Mouse (Mus musculus) hindbrain, embryonic 16.5 days (tissue): Measurements from ENCODE around the gene Zfp280b. TPM values are rescaled to one million over a fixed set of nuclear protein-coding genes. Genes with fewer than 3 reads are reported as not detected.

ENCODE experiments used
- microRNA-seq: library from miRNA; unstranded; fragments of <30 nt; microRNA quantifications from one replicate; pipeline ENCODE4, GENCODE M21; 2017
- polyA plus RNA-seq: library from polyadenylated mRNA; unstranded; fragments of >200 nt; fragmentation: Nextera tagmentation; extraction: Ambion mirVana; gene quantifications from 2 replicates; pipeline ENCODE4 v1.2.1, GENCODE M21; 2015

The Zfp280b gene
- polyA plus RNA-seq, 1 experiment from 2014 or later: 10.3 TPM

Small RNAs within 50 kb of the gene (microRNA-seq; reads per million reads assigned to microRNA genes)
- not detected for gene Mir6409

Other genes starting within 250 kb of the Zfp280b start
- 18.8 and 21.9 TPM in 2 replicates for gene Gstt1, start 234.1 kb upstream of the Zfp280b start, polyA plus RNA-seq
- not detected in 2 replicates for gene Gstt4, start 210.1 kb upstream of the Zfp280b start, polyA plus RNA-seq
- 7.9 and 8.5 TPM in 2 replicates for gene Gstt2, start 195.2 kb upstream of the Zfp280b start, polyA plus RNA-seq
- gene Mif, start 172.4 kb upstream of the Zfp280b start, polyA plus RNA-seq: 1,592 and 1,680 TPM in 2 replicates
- 0.64 and 1.9 TPM in 2 replicates for gene Derl3, start 139.2 kb upstream of the Zfp280b start, polyA plus RNA-seq
- 252 TPM in 2 replicates for gene Smarcb1, start 111.0 kb upstream of the Zfp280b start, polyA plus RNA-seq
- 167 and 218 TPM in 2 replicates for gene Chchd10, start 99.5 kb upstream of the Zfp280b start, polyA plus RNA-seq
- gene Mmp11, start 96.2 kb upstream of the Zfp280b start, polyA plus RNA-seq: 13.6 and 16.6 TPM in 2 replicates
- gene Gm867, start 92.0 kb upstream of the Zfp280b start, polyA plus RNA-seq: 0.74 and 1.5 TPM in 2 replicates
- gene Vpreb3, start 89.6 kb upstream of the Zfp280b start, polyA plus RNA-seq: 0.35 and 0.64 TPM in 2 replicates
- 0.05 TPM in 1 of 2 replicates, not detected in the other for gene Gm5134, start 78.1 kb upstream of the Zfp280b start, polyA plus RNA-seq
- 0.07 TPM in 1 of 2 replicates, not detected in the other for gene Slc5a4b, start 78.3 kb downstream of the Zfp280b start, polyA plus RNA-seq
- gene Slc5a4a, start 114.8 kb downstream of the Zfp280b start, polyA plus RNA-seq: 0.10 and 0.11 TPM in 2 replicates
- 364 and 368 TPM in 2 replicates for gene Prmt2, start 205.2 kb downstream of the Zfp280b start, polyA plus RNA-seq
- 6.2 and 7.9 TPM in 2 replicates for gene S100b, start 221.2 kb downstream of the Zfp280b start, polyA plus RNA-seq